Mouse (Mus musculus): ENCODE measurements at regions not wholly inside any gene's neighbourhood (a gene's known extent, or its start where the extent isn't known, plus 50 kb on each side); places are given as distances from the start of the nearest gene placed in this dataset.
"Not testable (repeated sequence)": the region's sequence is repeated elsewhere in the genome, so short reads cannot be mapped to it uniquely, and the experiment has no call there.

DNA sequence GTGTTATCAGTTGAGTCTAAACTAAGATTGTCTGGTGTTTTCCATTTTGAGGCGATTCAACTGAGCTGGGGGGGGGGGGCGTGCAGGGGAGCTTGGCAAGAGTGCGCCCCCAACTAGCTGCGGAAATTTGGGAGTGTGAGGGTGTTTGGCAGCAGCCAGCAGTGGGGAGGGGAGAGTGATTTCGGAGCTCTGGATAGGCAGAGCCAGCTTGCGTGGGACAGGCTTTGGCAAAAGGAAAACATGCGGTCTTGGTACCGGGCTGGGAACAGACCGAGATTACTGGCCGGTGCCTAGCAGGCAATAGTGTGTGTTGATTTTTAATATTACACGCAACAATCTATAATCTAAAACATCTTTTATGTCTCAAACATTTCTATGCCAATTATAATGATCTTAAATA lies 199.4 kb upstream of the Cdk6 start:
- DNase-seq: not testable (repeated sequence)

DNA sequence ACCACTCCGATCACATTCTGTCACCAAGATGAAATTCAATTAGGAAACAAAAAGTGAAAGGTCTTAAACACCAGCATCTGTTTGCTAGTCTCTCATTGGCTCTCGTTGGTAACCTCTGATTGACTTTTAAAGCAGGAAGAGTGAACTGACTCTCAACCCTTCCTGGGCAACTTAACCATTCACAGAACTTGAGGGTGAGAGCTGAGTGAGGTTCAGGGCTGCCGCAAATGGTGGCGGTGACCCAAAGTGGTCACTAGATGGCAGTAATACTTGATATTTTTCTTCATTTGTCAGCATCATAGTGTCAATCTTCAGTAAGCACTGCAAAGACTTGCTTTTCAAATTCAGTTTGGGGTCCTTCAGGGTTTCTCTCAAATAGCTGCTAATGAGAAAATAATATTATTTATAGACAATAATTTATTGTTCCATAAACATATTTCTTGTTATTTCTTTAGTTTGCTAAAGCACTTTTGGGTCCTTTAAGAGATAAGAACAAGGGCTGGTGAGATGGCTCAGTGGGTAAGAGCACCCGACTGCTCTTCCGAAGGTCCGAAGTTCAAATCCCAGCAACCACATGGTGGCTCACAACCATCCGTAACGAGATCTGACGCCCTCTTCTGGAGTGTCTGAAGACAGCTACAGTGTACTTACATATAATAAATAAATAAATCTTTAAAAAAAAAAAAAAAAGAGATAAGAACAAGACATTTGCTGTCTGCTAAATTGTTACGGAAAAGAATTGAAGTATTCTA lies 194.6 kb upstream of the Cdk6 start:
- peak; percentile 24 for DNase-seq

DNA sequence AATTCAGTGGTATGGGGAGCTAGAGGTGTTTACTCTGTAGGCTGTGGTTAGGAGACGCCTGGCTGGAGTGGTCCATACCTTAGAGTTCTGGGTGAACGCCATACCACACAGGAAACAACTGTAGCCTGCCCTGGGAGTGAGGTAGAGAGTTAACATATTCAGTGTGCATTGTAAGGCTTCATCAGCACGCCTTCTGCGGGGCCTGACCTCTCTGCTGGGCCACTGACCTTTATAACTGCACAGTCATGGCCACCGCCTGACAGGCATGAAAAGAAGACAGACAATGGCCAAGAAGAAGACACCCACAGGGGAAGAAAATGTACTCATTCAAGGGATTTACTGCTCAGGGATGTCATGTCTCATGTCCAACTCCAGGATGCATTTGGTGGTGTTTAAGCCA lies 191.4 kb upstream of the Cdk6 start:
- DNase-seq: not testable (repeated sequence)

DNA sequence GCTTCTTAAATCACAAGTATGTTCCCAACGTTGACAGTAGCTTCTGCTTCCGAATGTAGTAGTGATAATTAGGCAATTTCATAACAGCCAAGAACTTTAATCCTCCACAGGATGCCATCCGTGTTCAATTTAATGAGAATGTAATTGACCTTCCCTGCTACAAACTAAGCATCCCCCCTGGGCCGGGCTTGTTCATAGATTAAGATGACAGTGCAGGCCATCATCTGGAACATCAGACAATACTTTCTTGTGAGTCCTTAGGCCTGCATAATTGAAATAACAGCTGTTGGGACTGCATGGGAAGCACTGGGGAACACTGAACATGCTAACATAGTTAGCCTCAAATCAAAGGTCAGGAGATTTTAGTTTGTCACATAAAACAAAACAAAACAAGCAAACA lies 190.5 kb upstream of the Cdk6 start:
- DNase-seq: not testable (repeated sequence)

DNA sequence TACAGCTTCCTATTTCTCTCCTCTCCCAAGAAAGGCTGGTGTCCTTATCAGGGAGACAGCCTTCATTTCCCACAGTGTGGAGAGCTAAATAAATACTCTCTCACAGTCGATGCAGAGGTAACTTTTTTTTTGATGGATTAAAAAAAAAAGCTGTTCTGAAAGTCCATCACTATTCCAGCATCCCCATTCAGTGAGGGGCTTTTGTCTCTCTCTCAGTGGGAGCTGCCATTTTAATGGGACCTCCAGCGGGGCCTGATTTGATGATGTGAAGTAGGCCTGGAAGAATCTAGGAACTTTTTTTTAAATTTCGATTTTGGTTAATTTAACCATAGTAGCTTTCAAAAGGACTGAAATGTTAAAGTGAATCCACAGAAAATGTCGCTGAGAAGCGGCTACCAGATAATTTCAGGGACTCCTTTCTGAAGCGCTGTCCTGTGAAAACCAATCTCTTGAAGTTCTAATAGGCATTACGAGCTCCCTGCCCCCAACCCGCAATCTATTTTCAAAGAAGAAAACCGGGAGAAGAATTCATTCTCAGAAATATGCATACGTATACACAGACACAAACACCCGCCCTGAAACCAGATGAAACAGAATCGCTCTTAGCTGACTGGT lies 189.6 kb upstream of the Cdk6 start:
- DNase-seq: not testable (repeated sequence)

DNA sequence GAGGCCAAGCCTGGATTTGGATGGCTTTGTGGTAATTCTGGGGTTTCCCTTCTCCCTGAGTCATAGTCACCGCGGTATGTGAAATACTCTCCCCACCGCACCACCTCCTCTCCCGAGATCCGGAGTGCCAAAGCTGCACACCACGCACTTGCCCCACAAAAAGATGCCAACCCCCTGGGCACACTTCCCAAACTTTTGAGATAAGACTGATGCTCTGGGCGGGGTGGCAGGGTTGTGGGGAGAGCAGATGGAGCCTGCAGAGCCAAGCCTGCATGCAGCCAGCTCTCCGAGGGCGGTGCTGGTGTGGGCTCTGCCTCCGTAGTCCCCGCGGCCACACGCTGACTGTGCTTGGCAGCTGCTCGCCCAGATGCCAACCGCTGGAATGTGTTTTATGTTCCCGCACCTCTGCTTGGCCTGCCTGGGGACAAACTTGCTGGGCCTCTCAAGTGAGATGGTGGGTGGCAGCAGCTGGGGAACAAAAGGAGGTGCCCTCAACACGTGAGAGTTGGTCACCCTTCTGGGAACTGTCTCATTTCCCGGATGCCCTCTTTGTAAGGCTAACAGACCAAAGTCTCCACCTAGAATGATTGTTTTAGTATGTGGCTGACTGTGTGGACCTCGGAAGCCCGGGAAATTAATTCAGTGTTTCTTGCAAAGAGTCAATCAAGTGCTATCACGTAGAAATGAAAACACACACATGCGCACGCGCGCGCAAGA lies 189.0 kb upstream of the Cdk6 start:
- DNase-seq: peak; percentile 53

DNA sequence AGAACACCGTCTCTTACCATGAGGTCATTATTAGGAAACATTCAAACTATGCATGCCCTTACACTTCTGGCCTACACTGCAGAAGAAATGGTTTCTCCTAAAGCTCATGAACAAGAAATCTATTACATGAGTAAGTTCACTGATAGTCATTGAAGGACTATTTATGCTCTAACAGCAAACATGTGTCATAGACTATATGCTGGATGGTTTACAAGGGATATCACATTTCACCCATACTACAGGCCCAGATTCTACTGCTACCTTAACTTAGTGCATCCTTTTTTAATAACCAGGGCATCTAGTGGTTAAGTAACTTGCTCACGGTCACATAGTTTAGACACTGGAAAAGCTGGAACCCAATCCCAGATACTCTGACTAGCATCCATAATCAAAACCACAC lies 175.8 kb upstream of the Cdk6 start:
- not testable (repeated sequence) for DNase-seq

DNA sequence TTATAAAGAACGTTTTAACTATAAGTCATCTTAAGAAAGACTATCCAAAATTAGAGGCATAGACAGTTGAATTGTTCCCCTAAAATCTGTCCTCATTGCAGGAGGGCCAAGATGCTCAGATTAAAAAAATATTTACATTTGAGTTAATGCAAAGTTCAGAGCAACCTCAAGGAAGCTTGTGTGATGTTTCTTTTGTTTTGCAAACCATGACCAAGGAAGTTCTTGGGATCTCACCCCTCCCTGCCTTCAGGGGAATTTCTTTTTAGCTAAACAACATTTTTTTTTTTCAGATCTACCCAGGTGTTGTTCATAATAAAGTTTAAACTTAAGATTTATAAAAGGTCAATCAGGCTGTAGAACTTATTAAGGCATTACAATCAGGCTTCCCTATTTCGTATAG lies 174.8 kb upstream of the Cdk6 start:
- DNase-seq: not testable (repeated sequence)

DNA sequence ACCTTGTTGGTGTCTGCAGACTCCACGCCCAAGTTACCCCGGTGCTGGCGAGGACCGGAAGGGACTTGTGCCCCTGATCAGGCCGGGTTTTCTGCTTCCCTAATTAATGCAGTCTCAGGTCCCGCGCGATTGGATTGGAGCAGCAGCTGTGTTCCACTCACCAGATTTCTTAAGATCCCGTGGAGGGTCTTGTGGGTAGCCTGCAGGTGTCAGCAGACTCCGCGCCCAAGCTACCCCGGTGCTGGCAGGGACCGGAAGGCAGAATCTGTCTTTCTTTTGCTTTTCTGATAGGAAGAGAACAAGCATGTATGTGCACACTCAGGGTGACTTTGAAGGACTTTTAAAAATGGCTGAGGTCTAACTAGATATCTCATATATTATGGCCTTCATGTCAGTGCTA lies 147.7 kb upstream of the Cdk6 start:
- not testable (repeated sequence) for DNase-seq

DNA sequence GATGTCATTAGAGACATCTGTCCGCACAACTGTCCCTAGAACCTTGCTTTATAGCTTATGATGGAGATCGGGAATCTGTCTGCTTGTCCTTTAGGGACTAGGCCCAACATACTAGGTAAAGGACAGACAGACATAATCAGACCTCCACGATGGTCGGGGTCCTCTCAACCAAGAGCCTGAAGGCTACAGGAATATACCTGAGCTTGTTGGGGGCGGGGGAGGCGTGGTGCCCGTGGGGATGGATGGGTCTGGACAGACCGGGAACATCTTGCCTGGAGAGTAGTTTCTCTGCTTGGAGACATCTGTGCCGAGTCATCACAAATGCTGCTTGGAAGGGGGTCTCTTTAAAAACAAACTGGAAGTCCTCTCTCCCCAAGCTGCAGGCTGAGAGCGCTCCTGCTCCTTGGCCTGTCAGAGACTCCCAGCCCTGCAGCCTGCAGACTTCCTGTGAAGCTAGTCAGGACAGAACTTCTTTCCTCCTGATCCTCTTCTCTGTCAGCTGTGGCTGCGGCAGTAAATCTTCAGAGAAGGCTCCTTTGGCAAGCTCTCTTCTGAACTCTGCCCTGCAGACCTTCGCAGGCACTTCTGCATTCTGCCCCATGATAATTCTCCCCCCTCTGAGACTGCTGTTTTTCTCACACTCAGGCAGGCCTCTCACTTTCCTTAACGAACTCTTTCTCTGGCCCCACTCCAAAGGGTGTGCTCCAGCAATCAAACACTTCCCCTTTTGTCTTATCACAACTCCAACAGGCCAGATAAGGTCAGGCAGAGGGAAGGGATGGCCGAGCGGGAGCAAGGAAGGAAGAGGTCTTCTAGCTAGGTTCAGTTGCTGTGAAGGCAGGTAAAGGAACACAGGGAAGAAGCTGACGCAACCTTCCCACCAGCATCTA lies 143.1 kb upstream of the Cdk6 start:
- DNase-seq: peak; percentile 52

DNA sequence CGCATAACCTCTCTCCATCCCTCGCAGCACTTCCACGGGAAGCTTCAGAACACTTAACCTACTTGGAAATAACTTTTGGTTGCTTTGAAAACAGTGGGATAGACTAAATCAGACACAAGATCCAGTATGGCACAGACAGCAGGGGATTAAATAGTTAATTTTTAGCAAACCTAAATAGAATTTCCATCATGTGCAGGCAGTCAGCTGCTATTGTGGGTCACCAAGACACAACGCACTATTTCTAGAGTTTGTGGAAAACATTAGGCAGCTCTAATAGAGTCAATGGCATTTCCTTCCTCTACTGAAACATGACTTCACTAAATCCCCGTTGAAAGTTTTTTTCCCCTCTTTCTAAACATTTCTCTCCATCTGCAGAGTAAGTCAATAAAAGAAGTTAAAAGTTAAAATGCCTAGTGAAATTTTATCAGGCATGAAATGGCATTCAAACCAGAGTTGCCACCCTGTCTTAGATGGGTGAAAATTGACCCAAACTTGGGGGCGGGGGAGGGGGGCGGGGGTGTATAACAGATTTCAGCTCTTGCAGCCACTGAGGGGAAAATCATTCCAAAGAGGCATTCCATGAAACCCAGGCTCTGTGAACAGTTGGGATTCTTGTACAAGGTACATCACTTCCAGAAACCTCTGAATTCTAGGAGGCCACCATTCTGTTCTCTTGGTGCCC lies 142.3 kb upstream of the Cdk6 start:
- DNase-seq: not testable (repeated sequence)

DNA sequence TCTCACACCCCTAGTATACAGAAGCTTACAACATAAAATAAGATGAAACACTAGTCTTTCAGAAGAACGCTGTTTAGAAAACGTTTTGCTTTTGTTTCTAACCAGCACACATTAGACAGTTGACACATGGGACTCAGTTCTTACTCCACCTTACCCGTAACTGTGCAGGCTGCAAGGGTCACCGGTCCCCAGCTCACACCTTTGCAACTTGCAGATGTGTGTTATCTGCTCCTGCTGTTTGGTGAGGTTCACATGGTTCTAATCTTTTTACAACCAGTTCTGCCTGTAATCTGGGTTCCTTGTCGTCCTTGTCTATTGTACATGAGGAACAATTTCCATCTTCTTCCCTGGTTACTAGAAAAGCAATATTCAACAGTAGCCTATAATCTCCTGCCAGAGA lies 135.1 kb upstream of the Cdk6 start:
- not testable (repeated sequence) for DNase-seq

DNA sequence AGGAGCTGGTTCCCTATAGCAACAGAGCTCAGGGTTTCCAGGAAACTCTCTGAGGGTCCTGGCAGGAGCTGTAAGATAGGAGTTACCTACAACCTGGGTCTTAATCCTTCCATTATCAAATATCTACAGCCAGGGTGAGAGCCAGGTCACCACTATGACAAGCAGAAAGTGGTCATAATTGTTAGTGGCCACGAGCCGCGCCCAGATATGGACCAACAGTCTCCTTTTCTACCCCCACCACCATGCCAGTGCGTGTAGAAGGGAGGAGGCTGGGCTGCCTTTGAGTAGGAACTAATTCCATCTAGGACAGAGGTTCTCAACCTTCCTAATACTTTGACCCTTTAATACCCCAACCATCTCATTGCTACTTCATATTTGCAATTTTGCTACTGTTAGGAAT lies 133.0 kb upstream of the Cdk6 start:
- DNase-seq: not testable (repeated sequence)

DNA sequence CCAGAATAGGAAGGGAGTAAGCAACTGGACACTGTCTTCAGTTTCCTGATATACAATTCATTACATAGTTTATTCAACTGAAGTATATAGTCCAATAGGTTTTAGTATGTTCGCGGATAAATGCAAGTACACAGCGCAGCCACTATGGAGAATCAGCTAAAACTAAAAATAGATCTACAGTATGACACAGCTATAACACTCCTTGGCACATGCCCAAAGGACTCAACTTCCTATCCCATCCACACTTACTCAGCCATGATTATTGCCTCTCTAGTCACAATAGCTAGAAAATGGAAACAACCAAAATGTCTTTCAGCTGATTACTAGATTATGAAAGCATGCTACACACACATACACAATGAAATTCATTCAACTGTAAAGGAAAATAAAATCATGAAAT lies 130.0 kb upstream of the Cdk6 start:
- DNase-seq: no peak

DNA sequence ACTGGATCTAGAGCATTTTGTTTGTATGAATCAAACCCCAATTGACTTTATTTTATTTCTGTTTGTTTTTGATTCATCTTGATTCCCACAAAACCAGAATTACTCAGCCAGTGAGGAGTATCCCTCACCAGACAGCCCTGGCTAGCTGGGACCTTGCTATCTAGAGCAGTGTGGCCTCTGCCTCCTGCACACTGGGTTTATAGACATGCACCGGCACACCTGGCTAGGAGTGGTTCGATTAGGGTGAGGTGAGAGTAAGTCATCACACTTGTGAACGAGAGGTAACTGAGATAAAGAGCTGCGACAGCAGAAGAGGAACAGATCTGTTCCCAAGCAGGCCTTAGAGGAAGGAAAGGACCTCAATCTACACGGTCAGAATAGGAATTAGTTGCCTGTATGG lies 125.2 kb upstream of the Cdk6 start:
- no peak for DNase-seq

DNA sequence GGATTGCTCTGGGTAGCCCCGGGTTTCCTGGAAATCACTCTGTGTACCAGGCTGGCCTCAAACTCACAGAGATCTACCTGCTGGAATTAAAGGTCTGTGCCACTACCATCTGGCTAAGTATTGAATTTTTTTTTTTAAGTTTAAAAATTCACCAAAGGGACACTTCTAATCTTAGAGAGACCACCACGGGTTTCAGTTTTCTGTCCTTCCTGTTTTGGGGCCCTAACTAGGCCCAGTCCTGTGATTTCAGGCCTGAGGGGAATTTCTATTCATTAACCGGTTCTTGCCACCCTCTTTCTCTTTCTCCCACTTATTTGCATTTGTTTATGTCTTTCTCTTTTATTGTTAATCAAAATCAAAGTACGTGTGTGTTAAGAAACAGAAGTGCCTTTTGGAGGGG lies 122.1 kb upstream of the Cdk6 start:
- no peak for DNase-seq

DNA sequence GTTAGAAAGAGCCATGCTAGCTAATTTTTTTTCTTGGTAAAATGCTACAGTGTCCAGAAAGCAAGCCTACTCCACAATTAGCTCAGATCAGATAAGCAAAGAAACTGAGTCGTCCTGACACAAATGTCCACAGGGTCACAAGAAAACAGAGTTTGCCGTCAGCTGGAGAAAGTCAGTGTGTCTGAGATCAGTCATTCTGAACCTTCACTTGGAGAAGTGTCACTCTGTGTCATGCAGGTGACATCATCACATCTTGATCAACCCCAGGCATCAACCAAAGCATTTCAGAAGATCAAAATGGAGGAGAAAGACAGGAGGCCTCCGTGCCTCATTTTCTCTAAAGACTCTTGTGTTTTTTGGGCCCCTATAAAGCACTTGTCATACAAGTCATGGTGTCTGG lies 121.5 kb upstream of the Cdk6 start:
- DNase-seq: no peak

DNA sequence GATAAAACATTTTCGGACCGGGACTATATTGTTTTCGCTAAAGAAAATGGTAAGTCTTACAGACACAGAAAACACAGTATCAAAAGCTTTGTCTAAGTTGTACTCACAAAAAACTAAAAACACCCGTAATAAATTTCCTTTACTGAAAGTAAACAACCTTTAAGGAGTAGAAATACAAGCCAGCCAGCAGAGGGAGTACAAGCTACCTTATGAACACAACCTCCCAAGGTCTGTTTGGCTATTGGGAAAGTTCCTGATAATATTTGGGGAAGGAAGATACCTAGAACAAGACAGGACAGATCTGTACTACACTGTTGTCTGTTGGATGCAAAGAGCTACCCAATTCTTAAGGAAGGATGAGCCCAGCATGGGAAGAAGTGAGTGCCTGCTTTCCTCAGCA lies 117.5 kb upstream of the Cdk6 start:
- peak; percentile 26 for DNase-seq

DNA sequence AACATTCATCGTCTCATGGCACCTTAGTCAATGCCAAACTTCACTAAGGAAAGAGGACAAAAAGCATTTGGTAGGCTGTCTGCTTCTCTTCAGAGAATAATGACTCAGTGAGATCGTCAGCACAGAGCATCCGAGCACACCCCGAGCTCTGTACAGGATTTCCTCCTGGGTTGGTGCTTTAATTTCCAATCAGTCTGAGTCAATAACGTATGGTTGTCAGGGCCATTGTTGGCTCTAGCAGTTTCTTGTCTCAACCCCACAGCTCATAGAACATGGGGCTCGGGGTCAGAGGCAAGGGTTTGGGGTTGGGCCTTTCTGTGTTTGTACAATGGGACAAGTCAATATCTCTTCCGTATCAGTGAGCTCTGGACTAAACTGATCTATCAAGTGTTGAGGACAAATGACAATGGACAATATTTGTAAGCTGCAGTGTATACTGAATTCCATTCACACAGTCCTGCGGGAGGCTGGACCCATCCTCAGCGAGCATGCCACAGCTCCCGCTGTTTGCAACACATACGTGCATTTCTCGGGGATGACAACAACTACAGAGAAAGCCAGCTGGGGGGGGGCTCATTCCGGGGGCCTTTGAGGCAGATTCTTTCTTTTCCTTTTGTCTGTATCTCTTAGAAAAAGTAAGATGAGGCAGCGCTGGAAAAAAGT lies 116.8 kb upstream of the Cdk6 start:
- not testable (repeated sequence) for DNase-seq

DNA sequence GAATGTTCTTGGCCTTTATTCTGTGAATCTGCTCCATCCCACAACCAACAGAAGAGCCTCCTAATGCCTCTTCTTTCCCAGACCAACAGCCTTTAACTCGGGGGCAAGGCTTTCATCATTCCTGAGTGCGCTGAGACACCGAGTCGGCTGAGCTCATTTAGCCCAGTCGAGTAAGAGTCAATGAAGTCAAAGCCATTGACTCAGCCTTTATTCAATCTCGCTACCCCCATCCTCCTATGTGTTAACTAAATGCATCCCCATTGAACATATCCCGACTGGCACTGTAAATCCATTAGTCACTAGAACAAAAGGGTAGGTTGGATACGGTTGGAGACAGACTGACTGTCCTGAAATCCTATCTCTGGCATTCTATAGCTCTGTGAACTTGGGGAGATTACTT lies 115.9 kb upstream of the Cdk6 start:
- DNase-seq: not testable (repeated sequence)

DNA sequence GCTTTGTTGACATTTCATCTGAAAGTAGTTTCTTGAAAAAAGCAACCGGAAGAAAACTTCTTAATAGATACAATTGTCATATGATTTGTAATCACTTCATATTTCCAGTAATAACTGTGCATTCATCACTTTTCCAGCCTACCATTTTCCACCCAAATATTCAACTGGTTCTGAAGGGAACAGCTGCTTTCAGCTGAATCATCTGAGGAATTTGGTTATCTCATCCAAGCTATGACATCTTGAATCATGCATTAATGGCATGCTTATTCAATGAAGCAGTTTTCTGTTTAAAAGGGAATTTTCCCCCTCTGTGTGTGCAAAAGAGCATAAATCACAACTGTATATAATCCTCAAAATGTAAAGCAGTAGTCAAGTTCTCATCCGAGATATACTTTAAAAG lies 97.2 kb upstream of the Cdk6 start:
- DNase-seq: not testable (repeated sequence)

Measured in adrenal gland, postnatal 10 days (tissue).